Mouse (Mus musculus): ENCODE data around the gene Samd14.

The Samd14 gene

GRCm38 (mm10) chr11:95034902-95035301 is 25.2 kb downstream of the Samd14 start:
- in situ Hi-C loops (cut with MboI, MseI): no loop called here

DNA sequence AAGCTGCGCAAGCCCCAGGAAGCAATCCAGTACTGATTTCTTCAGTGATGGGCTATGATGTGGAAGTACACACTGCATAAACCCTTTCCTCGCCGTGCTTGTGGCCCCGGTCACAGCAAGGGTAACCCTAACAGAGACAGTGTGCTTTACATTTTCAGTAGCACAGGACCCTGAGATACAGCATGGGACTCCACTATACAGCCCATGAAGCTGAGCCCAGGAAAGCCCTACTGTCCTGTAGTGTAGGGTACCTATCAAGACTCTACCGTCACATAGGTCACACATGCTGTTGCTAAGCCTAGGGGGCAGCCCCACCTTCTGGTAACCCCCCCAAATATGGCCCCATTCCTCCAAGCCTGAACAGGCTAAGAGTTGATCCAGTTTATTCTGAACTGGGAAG is 26.8 kb downstream of the Samd14 start:
- in situ Hi-C loops (cut with MboI, MseI): no loop called here

DNA sequence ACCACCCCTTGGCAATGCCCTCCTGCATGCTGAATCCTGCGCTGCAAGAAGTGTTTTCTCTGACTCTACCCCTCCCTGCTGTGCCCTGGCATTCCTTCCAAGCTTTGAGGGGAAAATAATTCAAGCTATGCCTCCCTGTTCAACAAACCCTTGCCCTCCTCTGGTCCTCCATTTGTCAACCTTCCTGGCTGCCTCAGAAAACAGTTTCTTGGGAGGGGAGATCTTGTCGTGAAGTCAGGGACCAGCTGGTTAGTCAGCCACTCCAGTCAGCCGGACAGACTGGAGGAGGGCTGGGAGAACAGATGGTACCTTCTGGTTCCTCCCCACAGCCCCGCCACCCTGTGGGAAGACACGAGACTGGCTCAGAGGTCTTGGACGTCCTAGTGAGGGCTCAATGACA is 27.6 kb downstream of the Samd14 start:
- in situ Hi-C loops (cut with MboI, MseI): no loop called here

GRCm38 (mm10) chr11:95038156-95038817 is 28.6 kb downstream of the Samd14 start:
- in situ Hi-C loops (cut with MboI, MseI): no loop called here

- in situ Hi-C loops (cut with MboI, MseI): no loop called here
Measured at GRCm38 (mm10) chr11:95038818-95039655, 29.4 kb downstream of the Samd14 start.

- in situ Hi-C loops (cut with MboI, MseI): loop anchor here in 1 of 2 experiments (5.0 kb wide), 1 partner anchor 193 kb away; no protein-coding TSS in a partner anchor
Measured at GRCm38 (mm10) chr11:95039766-95040165, 30.1 kb downstream of the Samd14 start.

DNA sequence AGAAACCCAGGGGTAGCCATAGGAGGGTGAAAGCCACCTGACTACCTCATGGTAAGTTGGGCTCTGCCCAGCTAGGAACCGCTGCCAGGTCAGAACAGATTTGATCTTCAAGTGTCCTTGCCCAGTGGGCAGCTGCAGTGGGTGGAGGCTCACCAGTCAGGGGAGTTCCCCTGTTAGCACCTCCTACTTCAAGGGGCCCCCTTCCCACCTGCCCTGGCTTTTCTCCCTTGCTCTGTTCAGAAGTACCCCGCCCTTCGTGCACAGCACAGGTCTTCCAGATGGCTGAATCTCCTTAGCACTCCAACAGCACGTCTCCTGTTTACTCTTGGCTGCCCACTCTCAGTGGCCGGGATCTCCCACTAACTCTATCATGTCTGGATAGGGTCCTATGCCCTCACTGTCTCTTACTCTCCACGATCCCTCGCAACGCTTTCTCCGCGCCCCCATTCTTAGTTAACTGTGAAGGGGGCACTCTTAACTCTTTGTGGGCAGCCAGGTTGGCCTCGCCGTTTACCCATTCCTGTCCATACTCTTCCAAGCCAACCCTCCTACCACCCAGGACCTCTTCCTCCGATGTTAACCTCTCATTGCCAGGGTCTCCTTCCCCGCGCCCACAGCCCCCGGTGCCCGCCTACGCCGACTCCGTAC is 30.9 kb downstream of the Samd14 start:
- in situ Hi-C loops (cut with MboI, MseI): loop anchor here in 1 of 2 experiments (5.0 kb wide), 1 partner anchor 192 kb away; no protein-coding TSS in a partner anchor

GRCm38 (mm10) chr11:95041139-95041609 is 31.5 kb downstream of the Samd14 start, which contains the start of gene Pdk2:
TSS of gene Pdk2 (minus strand) at chr11:95041354.
- in situ Hi-C loops (cut with MboI, MseI): loop anchor here in 1 of 2 experiments (5.0 kb wide), 1 partner anchor 191 kb away; no protein-coding TSS in a partner anchor

- in situ Hi-C loops (cut with MboI, MseI): loop anchor here in 1 of 2 experiments (5.0 kb wide), 1 partner anchor 190 kb away; no protein-coding TSS in a partner anchor
Measured at GRCm38 (mm10) chr11:95042096-95042495, 32.4 kb downstream of the Samd14 start.

DNA sequence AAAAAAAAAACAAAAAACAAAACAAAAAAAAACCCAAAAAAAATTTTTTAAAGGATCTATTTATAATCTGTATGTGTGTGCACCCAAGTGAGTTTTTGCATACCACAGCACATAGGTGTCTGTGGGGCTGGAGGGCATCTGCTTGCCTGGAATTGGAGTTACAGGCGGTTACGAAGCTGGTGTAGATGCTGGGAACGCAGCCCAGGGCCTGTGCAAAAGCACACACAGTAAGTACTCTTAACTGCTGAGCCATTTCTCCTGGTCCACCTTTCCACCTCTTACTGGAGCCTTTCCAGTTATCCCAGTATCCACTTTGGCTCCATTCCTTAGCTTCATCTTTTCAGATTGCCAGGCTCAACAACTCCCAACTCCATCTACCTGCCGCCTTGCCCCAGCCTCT is 33.4 kb downstream of the Samd14 start:
- in situ Hi-C loops (cut with MboI, MseI): loop anchor here in 1 of 2 experiments (5.0 kb wide), 1 partner anchor 189 kb away; no protein-coding TSS in a partner anchor

- in situ Hi-C loops (cut with MboI, MseI): loop anchor here in 1 of 2 experiments (5.0 kb wide), 1 partner anchor 189 kb away; no protein-coding TSS in a partner anchor
Measured at GRCm38 (mm10) chr11:95043608-95044007, 33.9 kb downstream of the Samd14 start.

GRCm38 (mm10) chr11:95044185-95044870 is 34.6 kb downstream of the Samd14 start:
- in situ Hi-C loops (cut with MboI, MseI): loop anchor here in 1 of 2 experiments (5.0 kb wide), 1 partner anchor 188 kb away; no protein-coding TSS in a partner anchor

DNA sequence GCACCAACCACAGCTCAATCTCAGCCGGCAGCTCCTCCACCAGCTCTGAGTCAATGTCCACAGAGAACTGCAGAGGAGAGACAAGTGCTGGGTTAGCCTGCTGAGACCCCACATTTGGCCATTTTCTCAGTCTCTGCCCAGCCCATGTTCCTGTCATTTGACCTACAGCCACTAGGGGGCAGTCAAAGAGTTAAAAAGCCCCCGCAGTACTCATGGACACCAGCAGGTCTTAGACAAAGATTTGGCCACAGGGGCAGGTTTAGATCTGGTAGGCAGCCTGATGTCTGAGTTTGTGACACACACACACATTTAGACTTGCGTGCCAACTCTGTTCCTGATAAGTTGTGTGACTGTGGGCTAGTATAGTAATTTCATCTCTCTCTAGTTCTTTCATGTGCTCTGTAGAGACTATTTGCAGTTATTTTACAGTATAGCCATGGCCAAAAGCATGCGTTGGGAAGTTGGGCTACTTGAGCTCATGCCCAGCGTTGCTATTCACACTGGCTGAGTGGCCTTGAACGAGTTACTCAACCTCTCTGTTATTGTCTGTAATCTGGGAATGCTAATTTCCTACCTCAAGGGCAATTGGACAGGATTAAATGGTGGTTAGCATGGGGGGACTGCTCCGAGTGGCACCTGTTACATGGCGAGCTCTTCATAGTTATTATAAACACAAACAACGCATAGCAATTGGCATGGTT is 37.5 kb downstream of the Samd14 start:
- in situ Hi-C loops (cut with MboI, MseI): no loop called here

GRCm38 (mm10) chr11:95053062-95053461 is 43.4 kb downstream of the Samd14 start:
- in situ Hi-C loops (cut with MboI, MseI): no loop called here

GRCm38 (mm10) chr11:95056768-95057501 is 47.3 kb downstream of the Samd14 start:
- in situ Hi-C loops (cut with MboI, MseI): no loop called here

- in situ Hi-C loops (cut with MboI, MseI): no loop called here
Measured at GRCm38 (mm10) chr11:95069226-95069957, 59.7 kb downstream of the Samd14 start.

DNA sequence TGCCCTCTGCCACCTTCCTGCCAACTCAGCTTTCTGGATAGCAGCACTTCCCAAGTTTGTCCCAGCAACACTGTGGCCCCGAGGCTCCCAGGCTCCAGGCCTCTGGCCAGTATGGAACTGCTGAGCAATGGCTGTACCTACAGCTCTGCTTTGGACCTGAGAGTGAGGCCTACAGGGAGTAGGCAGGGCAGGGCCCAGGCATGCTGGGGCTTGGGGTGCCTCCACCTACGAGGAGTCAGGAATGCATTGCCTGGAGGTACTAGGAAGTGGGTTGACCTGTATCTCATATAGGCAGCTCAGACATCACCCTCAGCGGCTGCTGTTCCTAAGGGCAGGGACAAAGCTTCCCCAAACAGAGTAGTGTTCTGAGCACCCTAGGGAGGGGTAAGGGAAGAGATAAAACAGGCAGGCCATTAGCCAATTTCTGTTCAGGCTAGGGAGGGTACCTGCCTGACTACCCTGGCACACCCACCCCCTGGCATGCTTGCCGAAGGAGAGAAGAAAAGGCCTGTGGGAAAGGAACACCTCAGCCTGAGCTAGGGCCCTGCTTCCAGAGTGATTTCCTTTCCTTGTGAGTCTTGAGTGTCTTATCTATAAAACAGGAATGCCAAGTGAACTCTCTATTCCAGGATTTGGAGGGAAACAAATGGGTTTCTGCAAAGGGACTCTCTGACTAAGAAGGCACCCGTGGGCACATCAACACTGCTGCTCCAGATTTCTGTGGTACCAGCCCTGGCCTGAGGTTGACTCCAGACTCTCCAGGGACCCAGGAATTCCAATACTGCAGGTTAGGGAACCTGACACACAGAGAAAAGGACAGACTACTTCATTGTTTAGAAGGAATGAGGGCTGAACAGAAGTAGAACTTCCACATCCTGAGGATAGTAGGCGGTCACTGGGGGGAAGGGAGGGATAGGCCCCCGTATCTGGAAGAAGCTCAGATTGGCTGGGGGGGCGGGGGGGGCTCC is 60.7 kb downstream of the Samd14 start:
- in situ Hi-C loops (cut with MboI, MseI): loop anchor here (5.0 kb wide), 1 partner anchor 37 kb away; no protein-coding TSS in a partner anchor

DNA sequence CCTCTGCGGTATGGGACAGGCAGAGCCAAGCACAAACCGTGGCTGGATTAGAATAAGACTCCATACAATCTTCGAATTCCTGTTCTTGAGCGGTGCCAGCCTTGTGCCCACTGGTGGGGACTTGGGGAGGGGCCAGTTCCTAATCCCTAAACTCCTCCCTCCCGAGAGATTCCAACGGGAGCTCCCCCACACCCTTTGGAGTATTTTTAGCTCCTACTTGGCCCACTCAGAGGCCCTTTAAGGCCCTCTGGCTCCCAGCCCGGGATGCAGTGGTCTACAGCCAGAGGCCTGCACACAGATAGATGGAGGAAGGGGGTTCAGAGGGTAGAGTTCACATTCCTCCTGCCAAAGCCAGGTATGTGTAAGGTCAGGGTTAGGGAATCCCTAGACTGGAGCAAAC is 61.6 kb downstream of the Samd14 start:
- in situ Hi-C loops (cut with MboI, MseI): loop anchor here (5.0 kb wide), 1 partner anchor 36 kb away; no protein-coding TSS in a partner anchor
